Comparison of ENCODE assay signal across 14 mouse cellular contexts in genomic region chr17:7245078-7245477, GRCm38 (mm10).
DNase-seq lines count a peak whose midpoint lies in the region; TF ChIP-seq lines count a peak whose summit lies in the region.
"Had no signal": no experiment of that assay in that cellular context is flagged by ENCODE, and none has a peak within 500 bp of the region (broad histone marks: within the 10 kb centered on the region; RNA-seq: fewer than 3 reads in every experiment).

No protein-coding gene starts in this region.

- peak; percentile 92 for DNase-seq in heart, adult 11 months
- DNase-seq in heart, postnatal 25 days (ENCODE audit: low spot score) = no peak
- peak; percentile 19 for DNase-seq in kidney, adult 9 months
- no peak for DNase-seq in kidney, adult 18-20 months
- DNase-seq in right cerebral cortex, adult 18-20 months = peak; percentile 25
- DNase-seq in right cerebral cortex, postnatal 10 days (ENCODE audit: low spot score in 2 of 2) = no peak
- DNase-seq in urinary bladder, postnatal 25 days (ENCODE audit: low spot score) = no peak
- DNase-seq: cerebellum, adult 9-11 months; retina, postnatal 1 day had no signal

- H3K27me3 ChIP-seq in myocyte (ENCODE audit: control insufficient read depth, insufficient read depth, insufficient read length) = no peaks in the 10 kb centered on the region
- H3K27me3 ChIP-seq: embryonic facial prominence, embryonic 13.5 days; forebrain, embryonic 12.5 days; midbrain, embryonic 15.5 days; neural tube, embryonic 13.5 days had no signal

- H3K4me2 ChIP-seq in myocyte (ENCODE audit: low read depth) = no peak overlapping the region
- H3K4me2 ChIP-seq: embryonic facial prominence, embryonic 13.5 days; forebrain, embryonic 12.5 days; midbrain, embryonic 15.5 days; neural tube, embryonic 13.5 days had no signal

- intact Hi-C loops in heart, postnatal 25 days (cut with DNase I) = no loop called here

- no peak overlapping the region for H3ac ChIP-seq in myocyte (ENCODE audit: control insufficient read depth, insufficient read length)

- peaks cover 3% of the 10 kb centered on the region for H3K36me3 ChIP-seq in myocyte (ENCODE audit: control insufficient read depth, insufficient read depth)
- H3K36me3 ChIP-seq: forebrain, embryonic 12.5 days; midbrain, embryonic 15.5 days had no signal

- H3K4me3 ChIP-seq in myocyte = no peak overlapping the region
- H3K4me3 ChIP-seq: embryonic facial prominence, embryonic 13.5 days; forebrain, embryonic 12.5 days; midbrain, embryonic 15.5 days; neural tube, embryonic 13.5 days had no signal

- no peaks in the 10 kb centered on the region for H3K79me2 ChIP-seq in myocyte (ENCODE audit: control insufficient read depth, insufficient read depth)

- no peak for TF ChIP-seq POLR2A in myocyte (IDR thresholded peaks at IDR 0.05; ENCODE audit: insufficient read length, low read depth)

TF ChIP-seq in myocyte, 11 proteins besides CTCF, POLR2A, EP300 and RAD21:
- peak; percentile 2 for TF ChIP-seq TCF3 (IDR thresholded peaks at IDR 0.05; ENCODE audit: insufficient read length, low read depth)
- peak in 1 of 3 experiments; percentile 85 for TF ChIP-seq MYOG (IDR thresholded peaks at IDR 0.05; ENCODE audit: control insufficient read depth in 1 of 3, insufficient read depth in 1 of 3, insufficient read length in 2 of 3, low read depth in 2 of 3)
- TF ChIP-seq MYOD1 (IDR thresholded peaks at IDR 0.05; ENCODE audit: control insufficient read depth in 1 of 3, insufficient read length in 2 of 3, low read depth in 2 of 3) = peak in 2 of 3 experiments; percentile 83 to 85
- TF ChIP-seq E2F4 (IDR thresholded peaks at IDR 0.05; ENCODE audit: insufficient read depth) = no peak

Comparison
In these comparisons a context has a peak if more than half of its experiments do, and no peak if none do; other contexts are left out.
1. DNase-seq: peak in heart, adult 11 months (single experiment), kidney, adult 9 months (single experiment) and right cerebral cortex, adult 18-20 months (single experiment); none in heart, postnatal 25 days (single experiment), kidney, adult 18-20 months (single experiment), right cerebral cortex, postnatal 10 days (0 of 2) and urinary bladder, postnatal 25 days (single experiment).